In genomic region chr17:11585491-11585890, GRCm38 (mm10) we compare ENCODE assay signal across 21 mouse cellular contexts.
"Had no signal": no experiment of that assay in that cellular context is flagged by ENCODE, and none has a peak within 500 bp of the region (broad histone marks: within the 10 kb centered on the region; RNA-seq: fewer than 3 reads in every experiment).

No protein-coding gene starts in this region.

- H3K9ac ChIP-seq: liver, embryonic 12.5 days; liver, embryonic 15.5 days; midbrain, embryonic 12.5 days; midbrain, embryonic 15.5 days; neural tube, embryonic 12.5 days; neural tube, embryonic 15.5 days had no signal

- H3K9me3 ChIP-seq: liver, embryonic 12.5 days; liver, embryonic 15.5 days; midbrain, embryonic 12.5 days; midbrain, embryonic 15.5 days; neural tube, embryonic 12.5 days; neural tube, embryonic 15.5 days had no signal

- H3K4me1 ChIP-seq: liver, embryonic 12.5 days; liver, embryonic 15.5 days; midbrain, embryonic 12.5 days; midbrain, embryonic 15.5 days; neural tube, embryonic 12.5 days; neural tube, embryonic 15.5 days had no signal

- H3K27ac ChIP-seq: layer of hippocampus, adult 2 months; left cerebral cortex, adult 2 months; liver, embryonic 12.5 days; liver, embryonic 15.5 days; macrophage; midbrain, embryonic 12.5 days; midbrain, embryonic 15.5 days; neural tube, embryonic 12.5 days; neural tube, embryonic 15.5 days; stomach, postnatal 0 days had no signal

- H3K4me2 ChIP-seq: liver, embryonic 12.5 days; liver, embryonic 15.5 days; midbrain, embryonic 12.5 days; midbrain, embryonic 15.5 days; neural tube, embryonic 12.5 days; neural tube, embryonic 15.5 days had no signal

- DNase-seq: kidney, adult 9 months; kidney, postnatal 14 days; layer of hippocampus, adult 9-11 months; lung, adult 18-20 months; lung, postnatal 14 days; right cerebral cortex, adult 18-20 months; right cerebral cortex, postnatal 14 days; right cerebral cortex, postnatal 4 days; thymus, adult 2 months; thymus, postnatal 14 days; thymus, postnatal 4 days had no signal

- ATAC-seq: liver, embryonic 12.5 days; midbrain, embryonic 15.5 days had no signal

- H3K27me3 ChIP-seq: liver, embryonic 12.5 days; liver, embryonic 15.5 days; midbrain, embryonic 12.5 days; midbrain, embryonic 15.5 days; neural tube, embryonic 12.5 days; neural tube, embryonic 15.5 days had no signal

- H3K36me3 ChIP-seq: liver, embryonic 12.5 days; liver, embryonic 15.5 days; midbrain, embryonic 12.5 days; midbrain, embryonic 15.5 days; neural tube, embryonic 12.5 days; neural tube, embryonic 15.5 days had no signal

- H3K4me3 ChIP-seq: layer of hippocampus, adult 2 months; left cerebral cortex, adult 2 months; liver, embryonic 12.5 days; liver, embryonic 15.5 days; midbrain, embryonic 12.5 days; midbrain, embryonic 15.5 days; neural tube, embryonic 12.5 days; neural tube, embryonic 15.5 days had no signal
